Mouse (Mus musculus) olfactory bulb, adult 2 months (tissue): ENCODE results near the gene Rexo2.

ENCODE experiments used
- CTCF ChIP-seq: fragments of 200-500 bp; IDR thresholded peaks from 2 replicates; pipeline ENCODE4 v1.5.1; 2012; ENCODE audit warnings: low read depth, mild to moderate bottlenecking, low read length, moderate library complexity; ENCODE audit not compliant: insufficient read depth
- POLR2A ChIP-seq: fragments of 200-500 bp; IDR thresholded peaks from 2 replicates; pipeline ENCODE4 v1.6.1; 2012; ENCODE audit warnings: mild to moderate bottlenecking, low read depth, low read length, moderate library complexity; ENCODE audit not compliant: insufficient read depth

GRCm38 (mm10) chr9:48494817-48495547, 14.6 kb upstream of the Rexo2 start, which contains the start of the genes Rbm7 and Gm5617:
- no peak for TF ChIP-seq CTCF
- peak; percentile 95 for TF ChIP-seq POLR2A
